Mouse (Mus musculus): ENCODE data around the gene Dclk2.

- TF ChIP-seq POLR2A (IDR thresholded peaks at IDR 0.05; ENCODE audit: low read depth, low read length) (no peak), CTCF (conservative IDR thresholded peaks at IDR 0.05; ENCODE audit: insufficient read depth, insufficient read length, low read depth, low read length) (0 out of 2 replicates have a peak, but pooled peaks have one; percentile 12)
These were observed 33.2 kb upstream of the Dclk2 start for GRCm38 (mm10) chr3:86953819-86954218.

Measured in kidney, adult 2 months (tissue).